Mouse (Mus musculus) liver, embryonic 16.5 days (tissue): Measurements from ENCODE around the gene Ndufb3. TPM values are rescaled to one million over a fixed set of nuclear protein-coding genes. Genes with fewer than 3 reads are reported as not detected.
"Not testable (repeated sequence)": the region's sequence is repeated elsewhere in the genome, so short reads cannot be mapped to it uniquely, and the experiment has no call there.

Experiments
- ATAC-seq: fragments of 200-750 bp; cut with Nextera tagmentation; 2 replicates; pipeline ENCODE4 v1.8.0; 2017; ENCODE audit warnings: low read depth, mild to moderate bottlenecking, moderate number of reproducible peaks, moderate library complexity
- H3K27ac ChIP-seq: fragments of 300-500 bp; sonication (generic); 2 replicates; pipeline ENCODE4 v1.5.1; 2014; ENCODE audit warnings: mild to moderate bottlenecking, low read length
- H3K27me3 ChIP-seq: fragments of 300-500 bp; sonication (generic); 2 replicates; pipeline ENCODE4 v1.6.1; 2014; ENCODE audit warnings: low read depth, low read length, mixed read lengths; ENCODE audit not compliant: control insufficient read depth, insufficient read depth
- H3K36me3 ChIP-seq: fragments of 300-500 bp; sonication (generic); 2 replicates; pipeline ENCODE4 v1.6.1; 2014; ENCODE audit warnings: mild to moderate bottlenecking; ENCODE audit not compliant: control insufficient read depth, insufficient read depth
- H3K4me1 ChIP-seq: fragments of 300-500 bp; sonication (generic); 2 replicates; pipeline ENCODE4 v1.6.1; 2014; ENCODE audit warnings: low read depth, low read length, mixed read lengths; ENCODE audit not compliant: control insufficient read depth
- H3K4me2 ChIP-seq: fragments of 300-500 bp; sonication (generic); 2 replicates; pipeline ENCODE4 v1.6.1; 2014; ENCODE audit warnings: low read depth, low read length, mixed read lengths
- H3K4me3 ChIP-seq: fragments of 300-500 bp; sonication (generic); 2 replicates; pipeline ENCODE4 v1.5.1; 2014; ENCODE audit warnings: low read depth, mild to moderate bottlenecking, low read length
- H3K9ac ChIP-seq: fragments of 300-500 bp; sonication (generic); 2 replicates; pipeline ENCODE4 v1.6.1; 2014; ENCODE audit warnings: low read depth, low read length
- H3K9me3 ChIP-seq: fragments of 300-500 bp; sonication (generic); replicated peaks from 2 replicates; pipeline ENCODE4 v1.6.1; 2016; ENCODE audit warnings: low read length; ENCODE audit not compliant: control insufficient read depth
- WGBS: fragments of 180-500 bp; shearing (Covaris S2); extraction: QIAGEN DNeasy Blood & Tissue Kit; methylation state at CpG from one replicate; pipeline ENCODE4 v1.1.7; 2014; ENCODE audit not compliant: insufficient replicate concordance; 5-methylcytosine and 5-hydroxymethylcytosine counted together
- polyA plus RNA-seq: library from polyadenylated mRNA; unstranded; fragments of >200 nt; fragmentation: Nextera tagmentation; extraction: Ambion mirVana; gene quantifications from 2 replicates; pipeline ENCODE4 v1.2.1, GENCODE M21; 2015

The Ndufb3 gene
- polyA plus RNA-seq, 1 experiment from 2014 or later, result 82.7 TPM

GRCm38 (mm10) chr1:58582611-58583010, 3.6 kb upstream of the Ndufb3 start:
- Histone ChIP-seq H3K27ac (no peak overlapping the region), H3K4me1 (peaks cover 10% of the 10 kb centered on the region), H3K27me3 (no peaks in the 10 kb centered on the region), H3K9ac (no peak overlapping the region), H3K36me3 (no peaks in the 10 kb centered on the region), H3K4me2 (no peak overlapping the region), H3K9me3 (no peaks in the 10 kb centered on the region), H3K4me3 (no peak overlapping the region)
- 58% methylated on average over 1 of the region's 1 CpGs for WGBS
- no peak for ATAC-seq

- Histone ChIP-seq H3K36me3 (no peaks in the 10 kb centered on the region), H3K4me1 (peaks cover 10% of the 10 kb centered on the region), H3K9ac (no peak overlapping the region), H3K9me3 (no peaks in the 10 kb centered on the region), H3K27ac (no peak overlapping the region), H3K4me2 (no peak overlapping the region), H3K27me3 (no peaks in the 10 kb centered on the region), H3K4me3 (no peak overlapping the region)
- ATAC-seq, result no peak
- 48% methylated on average over 1 of the region's 1 CpGs for WGBS
Measured at GRCm38 (mm10) chr1:58584271-58584670, 1.9 kb upstream of the Ndufb3 start.

GRCm38 (mm10) chr1:58585373-58586170, 612 bp upstream of the Ndufb3 start:
- Histone ChIP-seq H3K27ac (peak overlapping the region; percentile 65), H3K9me3 (no peaks in the 10 kb centered on the region), H3K4me1 (peaks cover 10% of the 10 kb centered on the region), H3K9ac (peak overlapping the region; percentile 87), H3K4me2 (peak overlapping the region; percentile 78), H3K4me3 (peak overlapping the region; percentile 83), H3K27me3 (no peaks in the 10 kb centered on the region), H3K36me3 (no peaks in the 10 kb centered on the region)
- WGBS, result 3% methylated on average over 35 of the region's 36 CpGs
- ATAC-seq, result peak; percentile 38

GRCm38 (mm10) chr1:58587491-58587890, 1.3 kb downstream of the Ndufb3 start:
- Histone ChIP-seq H3K9ac (no peak overlapping the region), H3K27me3 (no peaks in the 10 kb centered on the region), H3K9me3 (no peaks in the 10 kb centered on the region), H3K4me3 (peak overlapping the region; percentile 83; the same call in 1 of the 2 replicates), H3K4me1 (peaks cover 10% of the 10 kb centered on the region), H3K36me3 (no peaks in the 10 kb centered on the region; the same call in 1 of the 2 replicates), H3K27ac (no peak overlapping the region), H3K4me2 (peak overlapping the region; percentile 78)
- no peak for ATAC-seq
- WGBS, result 68% methylated on average over 1 of the region's 1 CpGs

- Histone ChIP-seq H3K27ac (no peak overlapping the region), H3K4me2 (no peak overlapping the region), H3K27me3 (no peaks in the 10 kb centered on the region), H3K36me3 (no peaks in the 10 kb centered on the region), H3K9ac (no peak overlapping the region), H3K9me3 (no peaks in the 10 kb centered on the region), H3K4me1 (no peaks in the 10 kb centered on the region), H3K4me3 (no peak overlapping the region)
- 64% methylated on average over 4 of the region's 4 CpGs for WGBS
- no peak for ATAC-seq
Measured at GRCm38 (mm10) chr1:58602681-58603080, 16.5 kb downstream of the Ndufb3 start.

GRCm38 (mm10) chr1:58603738-58604137, 17.6 kb downstream of the Ndufb3 start:
- Histone ChIP-seq H3K36me3 (no peaks in the 10 kb centered on the region), H3K9ac (no peak overlapping the region), H3K9me3 (no peaks in the 10 kb centered on the region), H3K27ac (no peak overlapping the region), H3K4me1 (no peaks in the 10 kb centered on the region), H3K4me2 (no peak overlapping the region), H3K4me3 (no peak overlapping the region), H3K27me3 (no peaks in the 10 kb centered on the region)
- ATAC-seq, result no peak
- 22% methylated on average over 4 of the region's 4 CpGs for WGBS

GRCm38 (mm10) chr1:58609591-58609990, 23.4 kb downstream of the Ndufb3 start:
- not testable (repeated sequence) for H3K9me3 ChIP-seq, H3K27me3 ChIP-seq, H3K9ac ChIP-seq, H3K4me2 ChIP-seq, H3K4me1 ChIP-seq, H3K27ac ChIP-seq, ATAC-seq, H3K4me3 ChIP-seq, H3K36me3 ChIP-seq
- 74% methylated on average over 5 of the region's 5 CpGs for WGBS

GRCm38 (mm10) chr1:58610166-58610565, 24.0 kb downstream of the Ndufb3 start:
- WGBS, result 72% methylated on average over 1 of the region's 1 CpGs

GRCm38 (mm10) chr1:58610611-58611010, 24.4 kb downstream of the Ndufb3 start:
- ATAC-seq, result no peak
- WGBS, result 6% methylated on average over 1 of the region's 1 CpGs
- no peaks in the 10 kb centered on the region for H3K9me3 ChIP-seq
- no peaks in the 10 kb centered on the region for H3K4me1 ChIP-seq
- no peak overlapping the region for H3K9ac ChIP-seq
- no peaks in the 10 kb centered on the region for H3K36me3 ChIP-seq
- no peak overlapping the region for H3K4me3 ChIP-seq
- no peaks in the 10 kb centered on the region for H3K27me3 ChIP-seq
- no peak overlapping the region for H3K4me2 ChIP-seq
- no peak overlapping the region for H3K27ac ChIP-seq

More at GRCm38 (mm10) chr1:58610166-58610565, 24.0 kb downstream of the Ndufb3 start:
- no peaks in the 10 kb centered on the region for H3K4me1 ChIP-seq
- no peak overlapping the region for H3K27ac ChIP-seq
- no peak for ATAC-seq
- H3K27me3 ChIP-seq, result no peaks in the 10 kb centered on the region
- H3K36me3 ChIP-seq, result no peaks in the 10 kb centered on the region
- no peak overlapping the region for H3K4me2 ChIP-seq
- no peak overlapping the region for H3K4me3 ChIP-seq
- H3K9ac ChIP-seq, result no peak overlapping the region
- H3K9me3 ChIP-seq, result no peaks in the 10 kb centered on the region
